Mouse (Mus musculus): Measurements from ENCODE around the gene Cmtm7.

The Cmtm7 gene

DNA sequence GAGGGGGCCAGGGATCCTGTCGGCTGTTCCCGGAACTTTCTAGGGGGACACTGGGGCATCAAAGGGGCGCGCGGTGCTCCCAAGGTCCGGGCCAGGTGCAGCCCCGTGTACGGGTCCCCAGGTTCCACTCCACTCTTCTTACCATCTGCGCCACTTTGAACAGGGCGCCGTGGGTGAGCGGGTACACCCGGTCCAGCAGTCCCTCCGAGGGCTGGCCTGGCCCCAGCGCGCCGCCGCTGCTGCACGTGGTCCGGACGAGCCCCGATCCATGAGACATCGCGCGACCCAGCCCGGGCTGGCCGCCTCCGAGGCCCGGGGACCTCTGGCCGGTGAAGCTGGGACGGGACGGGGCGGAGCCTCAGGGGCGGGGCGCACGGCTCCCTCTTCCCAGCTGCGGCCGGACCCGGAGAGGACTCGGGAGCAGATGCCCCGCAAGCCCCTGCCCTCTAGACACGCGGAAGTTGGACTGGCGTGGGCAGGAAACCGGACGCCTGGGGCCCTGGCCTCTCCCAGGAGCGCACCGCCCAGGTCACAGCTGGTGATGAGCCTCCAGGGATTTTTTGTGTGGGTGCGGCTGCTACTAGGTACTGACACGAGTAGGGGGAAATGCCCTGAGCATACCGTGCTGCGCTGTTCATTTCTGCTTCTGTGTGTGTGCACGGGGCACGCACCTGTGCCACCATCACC lies at the start of gene Cmtm7:
Cmtm7 (minus strand) TSS at position 331 of the 687 bp plus-strand sequence.
- peak; percentile 83 to 93 for DNase-seq

GRCm38 (mm10) chr9:114830351-114830750 lies 48.7 kb upstream of the Cmtm7 start:
- no peak for DNase-seq

DNA sequence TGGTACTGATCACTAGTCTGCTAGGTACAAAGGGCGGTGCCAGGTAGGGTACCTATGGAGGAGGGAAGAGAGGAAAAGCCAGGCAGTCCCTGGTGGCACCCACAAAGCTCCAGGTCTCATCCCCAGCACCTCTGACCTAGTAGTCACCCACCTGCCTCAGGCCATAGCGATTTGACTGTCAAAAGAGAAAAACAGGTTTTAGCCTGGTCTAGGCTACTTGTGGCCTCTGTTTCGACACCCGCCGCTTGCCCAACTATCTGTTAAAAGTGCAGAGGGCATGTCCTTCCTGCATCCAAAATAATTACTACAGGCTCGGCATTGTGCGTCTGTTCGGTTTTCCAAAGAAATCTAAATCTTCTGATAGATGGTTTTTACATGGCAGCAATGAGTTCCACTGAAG lies 48.0 kb upstream of the Cmtm7 start:
- DNase-seq, result no peak

DNA sequence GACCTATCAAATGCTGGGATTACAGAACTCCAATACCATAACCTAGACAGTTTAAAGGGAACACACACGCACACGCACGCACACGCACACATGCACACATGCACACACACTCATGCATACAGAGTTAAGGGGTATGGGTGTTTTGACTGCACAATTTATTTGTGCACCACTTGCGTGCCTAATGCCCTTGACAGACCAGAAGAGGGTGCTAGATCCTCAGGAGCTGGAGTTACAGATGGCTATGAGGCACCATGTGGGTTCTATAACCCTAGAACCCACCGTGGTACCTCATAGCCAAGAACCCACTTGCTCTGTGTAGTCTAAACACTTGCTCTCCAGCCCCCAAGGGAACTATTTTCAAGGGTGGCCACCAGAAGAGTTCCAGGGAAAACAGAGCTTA lies 46.7 kb upstream of the Cmtm7 start:
- DNase-seq, result no peak

GRCm38 (mm10) chr9:114827242-114827852 lies 45.7 kb upstream of the Cmtm7 start:
- DNase-seq, result no peak

GRCm38 (mm10) chr9:114824166-114824565 lies 42.5 kb upstream of the Cmtm7 start:
- DNase-seq, result no peak

DNA sequence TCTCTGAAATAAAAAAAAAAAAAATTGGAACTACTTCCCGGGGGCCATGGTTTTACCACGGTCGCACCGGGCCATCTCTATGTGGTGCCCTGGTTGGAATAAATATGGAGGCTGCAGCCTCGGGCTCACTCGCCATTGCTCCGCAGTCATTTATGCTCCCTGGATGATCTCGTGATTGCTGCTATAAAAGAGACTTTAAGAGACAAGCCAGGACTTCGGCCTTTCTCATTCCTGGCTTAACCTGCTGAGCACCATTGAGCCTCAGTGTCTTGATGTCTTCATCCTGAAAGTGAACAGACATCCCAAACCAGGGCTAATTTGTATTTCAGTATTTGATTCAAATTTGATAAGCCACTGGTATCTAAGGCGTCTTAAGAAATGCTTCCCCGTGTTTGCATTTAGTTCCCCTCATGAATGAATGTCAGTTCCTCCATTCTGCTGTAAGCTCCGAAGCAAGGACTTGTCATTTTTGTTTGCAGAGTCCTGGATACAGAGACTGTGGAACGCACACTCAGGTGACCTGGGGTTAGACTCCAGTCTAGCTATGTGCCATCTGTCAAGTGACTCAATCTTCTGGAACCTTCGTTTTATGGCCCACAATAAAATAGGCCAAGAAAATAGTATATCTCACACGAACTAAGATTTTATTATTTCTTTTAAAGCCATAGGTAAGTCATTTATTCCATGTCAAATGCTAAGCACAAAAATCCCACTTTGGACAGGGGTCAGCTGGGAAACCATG lies 40.1 kb upstream of the Cmtm7 start:
- no peak for DNase-seq

- DNase-seq, result no peak
Observed at GRCm38 (mm10) chr9:114818918-114819317, 37.3 kb upstream of the Cmtm7 start.

- DNase-seq, result no peak
Observed at GRCm38 (mm10) chr9:114817012-114817411, 35.4 kb upstream of the Cmtm7 start.

- DNase-seq, result no peak
Observed at GRCm38 (mm10) chr9:114816121-114816520, 34.5 kb upstream of the Cmtm7 start.

- DNase-seq, result peak in 1 of 2 experiments; percentile 56
Observed at GRCm38 (mm10) chr9:114815315-114815714, 33.7 kb upstream of the Cmtm7 start.

GRCm38 (mm10) chr9:114812001-114812400 lies 30.3 kb upstream of the Cmtm7 start:
- no peak for DNase-seq

DNA sequence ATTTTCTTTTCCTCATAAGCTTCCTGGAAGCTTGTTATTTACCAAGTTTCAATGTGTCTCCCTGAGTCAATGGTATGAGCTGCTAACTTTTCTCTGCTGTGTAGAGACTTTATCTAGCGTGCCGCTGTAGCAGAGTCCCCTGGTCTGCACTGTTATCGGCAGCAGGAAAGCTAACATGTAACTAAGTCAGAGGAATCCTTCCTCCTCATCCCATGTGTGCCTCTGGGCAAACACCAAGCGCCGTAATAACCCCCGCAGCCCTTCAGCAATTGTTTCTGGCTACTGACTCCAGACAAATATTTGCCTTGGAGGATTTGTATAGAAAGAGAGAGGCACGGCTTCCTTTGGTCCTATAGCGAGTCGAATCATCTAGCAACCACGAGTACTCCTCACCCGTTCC lies 29.2 kb upstream of the Cmtm7 start:
- DNase-seq, result no peak

- no peak for DNase-seq
Observed at GRCm38 (mm10) chr9:114808671-114809070, 27.0 kb upstream of the Cmtm7 start.

DNA sequence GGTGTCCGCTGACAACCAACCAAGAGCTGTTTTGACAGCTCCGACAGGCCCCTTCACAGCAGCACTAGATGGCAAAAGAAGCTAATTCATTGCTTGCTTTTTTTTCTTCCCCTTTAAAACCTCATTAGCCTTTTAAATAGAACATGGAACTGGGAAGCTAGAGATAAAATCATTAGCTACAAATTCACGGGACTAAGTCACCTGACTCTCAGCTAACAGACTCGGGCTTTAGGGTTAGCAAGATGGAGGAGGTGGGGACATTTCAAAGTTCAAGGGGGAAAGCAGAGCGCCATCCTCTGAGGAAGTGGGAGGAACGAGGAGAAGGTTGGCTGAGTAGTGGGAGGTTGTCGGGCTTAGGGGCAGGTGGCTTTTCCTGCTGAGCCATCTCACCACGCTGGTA lies 25.6 kb upstream of the Cmtm7 start:
- no peak for DNase-seq

GRCm38 (mm10) chr9:114805151-114805671 lies 23.6 kb upstream of the Cmtm7 start:
- peak; percentile 48 to 65 for DNase-seq

DNA sequence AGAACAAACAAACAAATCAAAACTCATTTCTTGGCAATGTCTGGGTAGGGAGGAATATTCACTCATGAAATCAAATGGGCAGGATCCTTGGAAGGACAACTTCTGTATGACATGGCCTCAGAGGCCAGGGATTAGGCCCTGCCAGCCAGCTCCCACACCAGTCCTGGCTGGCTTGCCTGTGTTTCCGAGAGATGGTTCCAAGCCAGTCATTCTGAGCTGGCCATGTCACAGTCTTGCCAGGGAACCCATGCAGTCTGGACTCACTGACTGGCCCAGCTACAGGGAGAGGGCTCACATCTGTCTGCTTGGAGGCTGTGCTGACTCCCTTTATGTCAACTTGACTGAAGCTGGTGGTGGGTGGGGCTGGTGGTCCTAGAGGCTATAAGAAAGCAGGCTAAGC lies 20.5 kb upstream of the Cmtm7 start:
- DNase-seq, result no peak

GRCm38 (mm10) chr9:114801301-114801700 lies 19.6 kb upstream of the Cmtm7 start:
- DNase-seq, result no peak

GRCm38 (mm10) chr9:114799498-114800107 lies 17.9 kb upstream of the Cmtm7 start:
- no peak for DNase-seq

DNA sequence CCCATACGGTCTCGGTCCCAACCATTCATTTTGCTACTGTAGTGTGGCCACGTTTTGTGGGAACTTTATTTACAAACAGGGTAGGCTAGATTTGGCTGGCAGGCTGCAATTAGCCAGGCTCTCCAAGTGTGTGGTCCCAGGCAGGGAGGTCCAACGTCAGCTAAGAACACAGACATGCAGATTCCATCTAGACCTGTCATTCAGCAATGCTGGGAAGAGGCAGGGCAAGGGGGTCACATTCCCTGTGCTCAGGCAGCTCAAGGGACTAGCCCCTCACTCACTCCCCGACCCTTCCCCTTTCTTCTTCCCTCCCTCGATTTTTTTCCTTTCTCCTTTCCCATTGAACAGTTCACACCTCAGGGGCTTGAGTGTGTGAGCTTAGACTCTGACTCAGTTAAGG lies 17.2 kb upstream of the Cmtm7 start:
- DNase-seq, result no peak

DNA sequence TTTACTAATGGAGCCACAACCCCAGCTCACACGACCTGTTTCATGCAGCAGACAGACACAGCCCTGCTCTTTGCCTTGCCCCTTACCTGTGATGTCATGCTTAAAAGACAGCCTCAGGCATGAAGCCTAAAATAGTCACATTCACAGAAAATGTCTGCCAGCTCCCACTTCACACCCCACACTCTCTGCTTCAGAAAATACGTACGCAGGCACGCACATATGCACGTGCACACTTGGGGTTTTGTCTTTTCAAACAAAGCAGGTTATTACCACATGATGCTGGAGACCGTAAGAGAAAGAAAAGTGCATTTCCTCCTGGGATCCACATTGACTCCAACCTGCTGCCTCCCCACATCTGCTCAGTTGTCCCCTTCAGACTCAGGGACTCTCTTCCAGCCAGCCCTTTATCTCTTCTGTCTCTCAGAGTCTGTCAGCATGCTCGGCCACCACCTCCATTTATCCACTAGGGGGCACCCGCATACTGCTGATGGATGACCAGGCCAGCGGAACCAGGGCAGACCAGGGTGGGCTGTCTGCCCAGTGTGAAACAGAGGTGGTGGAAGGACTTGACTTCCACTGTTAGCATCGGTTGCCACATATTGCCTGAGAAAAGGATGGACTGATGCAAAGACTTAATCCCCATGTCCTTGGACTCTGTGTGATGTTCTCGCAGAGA lies 15.8 kb upstream of the Cmtm7 start:
- peak; percentile 83 to 88 for DNase-seq

- DNase-seq, result no peak
Observed at GRCm38 (mm10) chr9:114796473-114797050, 14.9 kb upstream of the Cmtm7 start.

All from kidney, postnatal 25 days (tissue).